Mouse (Mus musculus) kidney, adult 9 months (tissue): ENCODE data around the gene Tnrc6c.

Experiments used
- DNase-seq: peaks from one replicate; pipeline ENCODE4 v3.0.0; 2022

Gene Tnrc6c

DNA sequence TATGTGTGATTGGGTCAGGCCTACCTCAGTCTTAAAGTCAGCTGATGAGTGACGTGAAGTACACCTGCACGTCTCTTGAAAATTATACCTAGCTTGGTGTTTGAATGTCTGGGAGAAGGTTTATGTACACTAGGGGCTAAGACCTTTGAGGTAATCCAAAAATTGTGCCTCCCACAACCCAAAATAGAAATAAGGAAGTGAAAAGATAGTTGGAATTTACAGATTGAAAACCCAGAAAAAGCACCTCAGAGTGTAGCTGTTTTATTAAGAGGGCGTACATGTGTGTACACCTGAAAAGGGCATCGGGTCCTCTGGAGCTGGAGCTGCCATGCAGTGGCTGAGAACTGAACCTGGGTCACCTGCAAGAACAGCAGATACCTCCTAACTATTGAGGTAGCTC lies 24.1 kb downstream of the Tnrc6c start:
- no peak for DNase-seq

DNA sequence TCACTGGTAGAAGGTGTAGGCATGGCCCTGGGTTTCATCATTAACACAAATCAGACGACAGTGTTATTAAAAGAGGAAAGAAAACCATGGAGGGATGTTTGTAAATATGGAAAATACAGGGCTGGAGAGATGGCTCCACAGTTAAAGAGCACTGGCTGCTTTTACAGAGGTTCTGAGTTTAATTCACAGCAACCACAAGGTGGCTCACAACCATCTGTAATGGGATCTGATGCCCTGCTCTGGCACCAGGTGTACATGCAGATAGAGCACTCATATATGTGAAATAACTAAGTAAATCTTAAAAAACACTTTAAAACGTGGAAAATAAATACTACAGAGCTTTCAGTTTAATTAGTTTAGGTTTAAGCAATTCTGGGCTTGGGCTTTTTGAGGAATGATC lies 24.7 kb downstream of the Tnrc6c start:
- peak; percentile 35 for DNase-seq

- DNase-seq: no peak
These were observed 30.6 kb downstream of the Tnrc6c start for GRCm38 (mm10) chr11:117684640-117685039.

DNA sequence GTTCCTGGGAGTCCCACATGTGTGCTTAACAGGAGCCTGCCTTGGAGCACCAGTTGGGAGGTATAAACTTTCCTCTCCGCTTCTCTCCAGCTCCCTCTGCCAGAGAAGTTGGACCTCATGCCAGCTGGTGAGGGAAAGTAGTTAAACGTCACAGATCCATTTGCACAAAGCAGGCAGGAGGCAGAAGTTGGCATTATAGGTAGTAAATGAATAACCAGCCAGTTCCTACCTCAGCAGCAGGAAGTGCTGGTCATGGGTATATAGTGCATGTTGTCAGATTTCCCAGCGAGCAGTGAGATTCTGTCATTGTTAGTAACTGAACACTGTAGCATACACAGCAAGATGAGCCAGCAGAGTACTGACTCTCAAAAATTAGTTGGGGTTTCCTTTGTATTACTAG lies 31.4 kb downstream of the Tnrc6c start:
- DNase-seq: peak; percentile 72

GRCm38 (mm10) chr11:117686021-117686420 lies 31.9 kb downstream of the Tnrc6c start:
- DNase-seq: peak; percentile 55

DNA sequence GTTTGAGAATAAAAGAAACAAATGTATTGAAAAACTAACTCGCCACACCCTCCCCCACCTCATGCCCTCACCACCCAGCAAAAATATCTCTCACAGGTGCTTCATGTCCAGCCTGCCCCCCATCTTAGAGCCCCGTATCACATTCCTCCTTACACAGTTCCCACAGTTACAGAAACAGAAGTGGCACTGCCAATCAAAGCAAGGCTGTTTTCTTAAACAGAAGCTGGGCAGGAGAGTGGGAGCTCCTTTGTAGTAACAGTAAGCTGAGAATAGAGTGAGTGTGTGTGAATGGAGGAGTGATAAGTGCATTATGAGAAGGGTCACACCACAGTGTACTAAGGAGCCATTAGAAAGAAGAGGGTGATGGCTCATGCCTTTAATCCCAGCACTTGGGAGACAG lies 34.5 kb downstream of the Tnrc6c start:
- no peak for DNase-seq

GRCm38 (mm10) chr11:117691311-117691710 lies 37.2 kb downstream of the Tnrc6c start:
- no peak for DNase-seq

DNA sequence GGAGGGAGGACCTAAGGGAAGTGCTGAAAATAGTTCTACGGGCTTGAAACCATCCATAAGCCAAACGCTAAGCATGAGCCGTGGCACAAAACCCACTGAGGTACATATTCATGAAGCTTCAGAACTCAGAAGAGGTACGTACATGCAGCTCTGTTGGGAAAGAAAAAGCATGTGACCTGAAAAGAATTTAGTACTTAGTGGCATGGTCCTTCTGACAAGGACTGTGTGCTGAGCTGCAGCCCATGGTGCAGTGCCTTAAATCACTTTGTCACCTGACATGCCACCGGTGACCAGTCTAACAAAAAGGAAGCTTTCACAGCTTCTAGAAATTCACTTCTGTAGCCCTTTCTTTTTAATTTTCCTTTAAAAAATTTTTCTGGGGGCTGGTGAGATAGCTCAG lies 40.0 kb downstream of the Tnrc6c start:
- DNase-seq: no peak

GRCm38 (mm10) chr11:117696585-117696984 lies 42.5 kb downstream of the Tnrc6c start:
- DNase-seq: no peak

DNA sequence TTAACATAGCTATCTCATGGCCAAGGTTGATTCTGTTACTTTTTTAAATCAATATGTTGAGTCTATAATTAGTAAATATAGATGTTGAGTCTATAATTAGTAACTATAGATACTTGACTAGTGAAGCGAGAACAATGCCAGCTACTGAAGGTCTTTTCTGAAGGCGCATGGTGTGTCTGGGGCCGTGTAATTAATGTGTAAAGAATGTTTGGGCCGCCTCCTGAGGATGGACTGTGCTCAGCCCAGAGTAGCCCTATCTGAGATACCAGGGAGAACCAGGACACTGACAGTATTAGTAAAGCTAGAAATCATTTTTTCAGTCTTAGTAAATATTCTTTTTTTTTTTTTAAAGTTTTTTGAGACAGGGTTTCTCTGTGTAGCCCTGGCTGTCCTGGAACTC lies 46.8 kb downstream of the Tnrc6c start:
- DNase-seq: no peak

- no peak for DNase-seq
These were observed 52.2 kb downstream of the Tnrc6c start for GRCm38 (mm10) chr11:117706267-117706666.

DNA sequence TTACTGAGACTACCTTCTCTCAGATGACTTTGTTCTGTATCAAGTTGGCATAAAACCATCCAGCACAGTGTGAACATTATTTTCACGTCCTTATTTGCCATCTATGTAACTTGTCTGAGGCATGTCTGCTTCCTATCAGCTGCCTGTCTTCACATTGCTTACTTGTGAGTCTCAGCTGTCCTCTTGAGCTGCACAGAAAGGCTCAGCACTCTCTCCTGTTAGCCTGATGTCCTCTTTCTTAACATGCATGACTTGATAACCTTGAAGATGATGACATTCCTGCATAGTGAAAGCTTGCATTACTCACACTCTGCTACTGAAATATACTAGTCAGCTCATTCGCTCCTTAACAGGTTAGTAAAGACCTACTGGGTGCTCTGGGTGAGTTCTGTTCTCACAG lies 53.1 kb downstream of the Tnrc6c start:
- DNase-seq: no peak

GRCm38 (mm10) chr11:117709308-117709707 lies 55.2 kb downstream of the Tnrc6c start:
- peak; percentile 80 for DNase-seq

DNA sequence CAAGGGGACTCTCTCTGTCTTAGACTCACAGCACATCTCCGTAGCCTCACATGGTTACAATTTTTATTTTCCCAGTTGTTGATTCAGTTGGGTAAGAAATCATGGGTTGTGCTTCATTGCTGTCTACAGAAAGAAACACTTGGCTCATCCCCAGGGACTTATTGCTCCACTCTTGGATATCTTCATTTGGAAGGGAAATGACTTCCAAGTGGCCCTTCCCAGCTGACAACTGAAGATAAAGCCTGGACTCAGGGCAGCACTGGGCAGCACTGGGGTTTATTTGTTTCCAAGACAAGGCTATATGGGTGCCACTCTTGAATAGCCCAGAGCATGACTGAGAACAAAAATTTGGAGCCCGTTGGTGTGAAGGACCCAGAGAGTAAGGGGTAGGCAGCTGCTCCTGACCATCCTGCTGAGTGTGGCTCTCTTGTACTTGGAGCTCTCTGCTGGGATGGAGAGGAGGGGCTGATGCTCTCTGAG lies 56.8 kb downstream of the Tnrc6c start:
- no peak for DNase-seq

DNA sequence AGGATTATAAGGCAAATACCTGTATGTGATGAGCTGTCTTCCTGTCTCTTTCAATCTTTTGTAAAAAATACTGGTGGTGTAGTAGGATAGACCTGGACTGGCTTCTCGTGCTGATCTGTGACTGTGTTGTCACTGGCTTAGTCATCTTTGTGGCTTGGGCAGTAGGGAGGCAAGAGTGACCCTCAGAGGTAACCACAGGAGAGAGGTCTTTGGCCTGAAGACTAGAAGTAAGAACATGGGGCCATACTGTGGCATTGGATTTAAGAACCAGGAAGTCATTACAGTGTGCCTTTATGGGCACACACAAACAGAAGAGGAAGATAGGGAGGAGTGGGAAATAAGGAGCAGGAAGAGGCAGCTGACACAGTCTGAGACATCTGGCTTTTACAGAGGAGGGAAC lies 58.0 kb downstream of the Tnrc6c start:
- DNase-seq: no peak

- DNase-seq: no peak
These were observed 59.3 kb downstream of the Tnrc6c start for GRCm38 (mm10) chr11:117713375-117713774.

DNA sequence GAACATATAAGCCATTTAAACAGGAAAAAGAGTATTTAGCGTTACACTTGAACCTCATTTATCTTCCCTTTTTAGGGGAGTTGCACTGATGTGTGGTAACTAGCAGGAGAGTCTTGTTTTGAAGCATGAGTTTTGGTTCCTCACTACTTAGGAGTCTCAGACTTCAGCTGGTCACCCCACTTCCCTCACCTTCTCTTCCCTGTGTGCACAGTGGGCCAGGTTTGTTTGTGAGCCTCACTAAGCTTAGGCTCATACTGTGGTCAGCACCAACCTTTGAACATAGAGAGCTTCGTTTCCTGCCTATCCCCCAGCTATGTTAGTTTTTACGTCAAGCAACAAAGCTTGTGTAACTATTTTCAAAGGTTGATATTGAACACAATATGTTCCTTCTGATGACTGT lies 64.7 kb downstream of the Tnrc6c start:
- no peak for DNase-seq

DNA sequence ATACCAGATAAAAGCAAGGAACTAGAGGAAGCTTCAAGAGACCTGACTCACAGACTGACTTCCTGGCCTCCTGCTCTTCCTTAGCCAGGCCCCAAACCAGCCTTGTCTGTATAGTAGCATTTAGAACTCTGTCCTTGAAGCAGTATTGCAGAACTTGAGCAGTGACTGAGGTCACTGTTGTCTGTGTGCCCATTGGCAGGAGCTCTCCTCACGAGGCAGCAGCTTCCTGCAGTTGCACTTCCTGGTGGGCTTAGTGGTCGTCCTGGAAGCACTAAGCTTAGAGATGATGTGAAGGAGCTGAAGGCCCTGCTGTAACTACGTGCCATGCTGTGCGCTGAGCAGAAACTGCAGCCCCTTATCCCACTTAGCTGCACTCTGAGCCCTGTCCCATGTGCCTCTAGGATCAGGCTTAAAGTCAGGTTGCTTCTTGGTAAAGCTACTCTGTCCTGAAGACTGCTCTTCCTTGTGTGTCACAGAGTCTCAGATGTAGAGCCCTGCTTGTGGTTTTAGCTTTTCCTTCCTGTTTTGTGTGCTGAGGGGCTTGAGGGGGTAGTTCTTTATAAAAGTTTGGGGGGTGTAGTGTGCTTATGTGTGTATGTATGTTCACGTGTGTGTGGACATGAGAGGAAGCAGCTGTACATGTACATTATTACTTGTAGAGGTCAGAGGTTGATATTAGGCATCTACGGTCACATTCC lies 70.7 kb downstream of the Tnrc6c start:
- no peak for DNase-seq

DNA sequence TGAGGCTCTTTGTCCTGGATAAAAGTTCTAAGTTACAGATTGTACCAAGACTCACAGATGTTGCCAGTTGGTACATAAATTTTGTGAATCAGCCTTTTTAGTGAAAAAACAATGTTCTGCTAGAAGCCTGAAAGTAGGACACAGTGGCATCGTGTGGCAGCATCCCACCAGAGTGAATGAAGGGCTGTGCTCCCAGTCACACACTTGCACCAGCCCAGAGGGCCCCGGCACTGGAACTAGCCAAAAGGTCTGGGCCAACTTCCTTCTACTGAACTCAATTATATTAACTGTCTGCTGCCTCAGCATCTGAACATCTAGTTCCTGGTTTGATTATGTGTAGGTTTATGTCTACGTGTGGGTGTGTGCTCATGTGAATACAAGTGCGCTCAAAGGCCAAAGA lies 72.9 kb downstream of the Tnrc6c start:
- no peak for DNase-seq

DNA sequence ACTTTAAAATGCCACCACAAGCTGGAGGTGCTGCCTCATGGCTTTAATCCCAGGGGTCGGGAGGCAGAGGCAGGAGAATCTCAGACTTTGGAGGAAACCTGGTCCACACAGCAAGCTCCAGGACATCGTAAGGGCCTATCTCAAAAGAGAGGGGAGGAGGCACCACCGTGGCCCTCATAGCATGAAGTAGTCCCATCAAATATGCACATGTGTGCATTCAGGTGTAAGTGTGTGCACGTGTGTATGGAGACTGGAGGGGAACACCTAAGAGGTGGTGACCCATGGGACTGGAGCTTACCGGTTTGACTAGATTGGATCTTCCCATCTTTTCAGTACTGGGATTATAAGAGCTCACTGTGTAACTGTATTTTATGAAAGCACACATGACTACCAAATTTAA lies 74.2 kb downstream of the Tnrc6c start:
- DNase-seq: no peak

- DNase-seq: peak; percentile 91
These were observed 74.8 kb downstream of the Tnrc6c start for GRCm38 (mm10) chr11:117728841-117729240.

DNA sequence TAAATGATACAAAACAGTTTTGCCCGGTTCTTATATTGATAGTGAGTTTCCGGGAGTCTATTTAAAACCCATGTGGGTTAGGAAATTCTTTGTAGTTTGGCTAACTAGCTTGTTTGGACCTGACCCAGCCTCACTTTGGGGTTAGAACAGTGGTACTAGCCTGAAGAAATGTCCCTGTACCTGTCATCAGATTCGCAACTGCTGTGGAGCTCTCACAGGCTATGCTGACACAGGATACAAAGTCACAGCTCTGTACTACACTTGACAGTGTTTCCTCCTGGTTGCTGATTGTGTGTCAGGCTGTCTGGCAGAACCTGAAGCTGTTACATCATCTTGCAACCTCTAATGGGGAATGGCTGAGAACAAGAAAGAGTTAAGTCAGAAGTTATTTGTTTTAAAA lies 75.3 kb downstream of the Tnrc6c start:
- DNase-seq: peak; percentile 58

- DNase-seq: peak; percentile 84
These were observed 75.9 kb downstream of the Tnrc6c start for GRCm38 (mm10) chr11:117729798-117730489.

- no peak for DNase-seq
These were observed 76.4 kb downstream of the Tnrc6c start for GRCm38 (mm10) chr11:117730490-117730838.

GRCm38 (mm10) chr11:117731470-117731869 lies 77.4 kb downstream of the Tnrc6c start:
- peak; percentile 77 for DNase-seq
